Mouse (Mus musculus) lung, adult 2 months (tissue): ENCODE results near the gene Cps1.

Experiments used
- CTCF ChIP-seq: fragments of 200-500 bp; IDR thresholded peaks from 2 replicates; pipeline ENCODE4 v1.5.1; 2011; ENCODE audit warnings: mild to moderate bottlenecking, low read length, control low read depth; ENCODE audit not compliant: insufficient read depth
- POLR2A ChIP-seq: fragments of 200-500 bp; IDR thresholded peaks from 2 replicates; pipeline ENCODE4 v1.6.1; 2011; ENCODE audit warnings: low read depth, mild to moderate bottlenecking, control low read depth, low read length, borderline replicate concordance; ENCODE audit errors: extremely low read depth

DNA sequence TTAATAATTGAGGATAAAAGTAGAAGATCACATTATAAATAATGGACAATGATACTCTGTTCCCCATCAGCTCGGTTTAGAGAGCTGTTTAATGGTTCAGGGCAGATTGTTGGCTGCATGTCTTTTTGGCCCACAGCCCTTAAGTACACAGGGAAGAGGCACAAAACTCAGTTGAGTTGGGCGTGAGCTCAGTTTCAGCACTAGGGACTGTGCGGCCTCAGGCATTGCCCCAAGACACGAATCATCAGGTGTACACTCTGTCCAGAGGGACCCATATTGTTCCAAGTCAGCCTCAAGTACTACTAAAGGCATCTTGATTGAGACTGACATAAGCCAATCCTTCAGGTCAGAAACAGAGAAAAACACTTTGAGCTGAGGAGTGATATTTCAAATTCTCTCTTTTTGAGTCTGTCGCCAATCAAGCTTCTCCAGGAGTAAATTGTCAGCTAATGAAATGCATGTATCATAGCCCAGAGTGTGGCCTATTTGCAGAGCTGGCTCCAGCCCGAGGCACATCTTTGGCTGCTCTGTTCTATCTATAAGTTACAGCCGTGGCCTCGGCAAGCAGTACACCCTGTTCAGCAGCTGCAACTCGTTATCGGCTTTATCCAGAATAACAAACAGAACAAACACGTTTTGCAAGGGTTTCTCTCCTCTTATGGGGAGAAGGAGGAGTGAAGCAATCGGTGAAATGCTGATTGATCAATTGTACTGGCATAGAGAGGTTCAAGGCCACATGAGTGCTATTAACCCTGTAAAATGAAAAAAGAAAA, 19.2 kb upstream of the Cps1 start:
- TF ChIP-seq POLR2A: no peak
- TF ChIP-seq CTCF: no peak
